Mouse (Mus musculus): ENCODE data around the gene Tut1.

- no peak for TF ChIP-seq CTCF (IDR thresholded peaks at IDR 0.05; ENCODE audit: low read depth, low read length)
- no peak for TF ChIP-seq POLR2A (IDR thresholded peaks at IDR 0.05; ENCODE audit: insufficient read depth, low read length)
Measured at GRCm38 (mm10) chr19:8983150-8983650, 29.6 kb downstream of the Tut1 start.
